Mouse (Mus musculus) central nervous system, embryonic 11.5 days (tissue): ENCODE results near the gene Gm2888. TPM values are rescaled to one million over a fixed set of nuclear protein-coding genes. Genes with fewer than 3 reads are reported as not detected.

Experiments used
- polyA plus RNA-seq: library from polyadenylated mRNA; depleted of rRNA; stranded (reverse); fragments of >200 nt; gene quantifications from 2 replicates; pipeline ENCODE4 v1.2.3, GENCODE M21; 2012; rRNA removed

Gm2888 gene
- polyA plus RNA-seq = not detected in 2 replicates

GRCm38 (mm10) chr14:3029702-3030101, at the start of gene Gm2888:
Gm2888 (plus strand) TSS chr14:3030002.

GRCm38 (mm10) chr14:3048727-3049512, 19.1 kb downstream of the Gm2888 start, which contains the start of gene Gm2897:
Gm2897 (plus strand) TSS chr14:3049285.

Other genes with a start within 250 kb of the Gm2888 start
- gene Gm2897, start 19.3 kb downstream of the Gm2888 start, polyA plus RNA-seq = 4.1 and 7.9 TPM in 2 replicates
- gene Gm10340, start 104.0 kb downstream of the Gm2888 start, polyA plus RNA-seq = not detected in 2 replicates
- not detected in 2 replicates for gene Gm5795, start 158.3 kb downstream of the Gm2888 start, polyA plus RNA-seq
- gene D830030K20Rik, start 178.5 kb downstream of the Gm2888 start, polyA plus RNA-seq = 3.3 and 5.2 TPM in 2 replicates